Mouse (Mus musculus): ENCODE results near the gene Serpina12. TPM values are rescaled to one million over a fixed set of nuclear protein-coding genes. Genes with fewer than 3 reads are reported as not detected.

Serpina12 gene
- under 1 TPM; 0.07 to 0.12 TPM for polyA plus RNA-seq (2017; shearing (Covaris generic))

GRCm38 (mm10) chr12:104044343-104044742 lies at the start of gene Serpina12:
Gene Serpina12 (minus strand): TSS chr12:104044443.

DNA sequence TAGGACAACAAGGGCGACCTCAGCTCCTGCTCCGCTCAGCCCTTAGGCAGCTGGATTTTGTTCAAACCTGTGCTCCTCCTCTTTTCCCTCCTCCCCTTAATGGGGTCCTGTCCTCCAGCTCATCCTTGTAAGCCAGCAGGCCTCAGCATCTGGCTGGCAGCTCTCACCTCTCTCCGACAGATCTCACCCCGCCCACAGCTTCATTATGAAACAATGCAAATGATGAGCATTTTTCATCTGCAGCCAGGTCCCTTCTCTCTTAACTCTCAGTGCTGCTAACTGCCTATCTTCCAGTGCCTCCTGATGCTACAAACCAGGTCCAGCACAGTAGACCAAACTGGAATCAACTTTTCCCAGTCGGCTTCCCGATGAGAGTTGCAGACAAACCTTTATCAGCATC lies 30.6 kb downstream of the Serpina12 start, which contains the start of gene Serpina9:
Gene Serpina9 (minus strand): TSS at position 136 of the 400 bp plus-strand sequence.

DNA sequence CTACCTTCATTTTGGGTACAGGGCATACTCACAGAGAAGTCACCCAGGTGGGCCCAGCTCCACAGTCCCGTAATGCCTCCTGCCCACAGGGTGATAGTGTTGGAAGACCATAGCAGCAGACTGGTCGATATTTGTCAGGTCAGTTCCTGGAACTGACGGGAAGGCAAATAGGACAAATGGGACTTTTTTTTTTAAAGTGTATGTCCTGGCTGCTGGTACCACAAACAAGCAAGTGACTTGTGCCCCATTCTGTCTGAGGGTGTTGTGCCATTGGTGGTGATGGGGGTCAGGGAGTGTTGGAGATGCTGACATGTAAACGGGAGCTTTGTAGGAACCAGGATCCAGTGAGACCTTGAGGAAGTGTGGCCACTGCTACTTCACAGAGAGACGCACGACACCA lies 54.4 kb downstream of the Serpina12 start, which contains the start of gene Serpina11:
Gene Serpina11 (minus strand): TSS at position 101 of the 400 bp plus-strand sequence.

Other genes starting within 250 kb of the Serpina12 start
- under 1 TPM in 1 of 2 experiments, not detected in 1; 0.38 TPM for gene Serpina1b, start 214.1 kb downstream of the Serpina12 start, polyA plus RNA-seq (2017; shearing (Covaris generic))
- not detected for gene Serpina1a, start 180.9 kb downstream of the Serpina12 start, polyA plus RNA-seq (2017; shearing (Covaris generic))
- gene Serpina1c, start 139.6 kb downstream of the Serpina12 start, polyA plus RNA-seq (2017; shearing (Covaris generic)) = not detected
- not detected for gene Serpina1e, start 85.5 kb downstream of the Serpina12 start, polyA plus RNA-seq (2017; shearing (Covaris generic))
- not detected for gene Serpina11, start 54.5 kb downstream of the Serpina12 start, polyA plus RNA-seq (2017; shearing (Covaris generic))
- 10 to 100 TPM in 1 of 2 experiments, 1 to 10 TPM in 1; 2.1 to 10.2 TPM for gene Serpina9, start 30.7 kb downstream of the Serpina12 start, polyA plus RNA-seq (2017; shearing (Covaris generic))
- gene Serpina5, start 56.7 kb upstream of the Serpina12 start, polyA plus RNA-seq (2017; shearing (Covaris generic)) = under 1 TPM; 0.07 to 0.21 TPM
- gene Serpina3a, start 68.3 kb upstream of the Serpina12 start, polyA plus RNA-seq (2017; shearing (Covaris generic)) = not detected
- 1 to 10 TPM in 1 of 2 experiments, under 1 TPM in 1; 0.14 to 1.7 TPM for gene Serpina3b, start 83.6 kb upstream of the Serpina12 start, polyA plus RNA-seq (2017; shearing (Covaris generic))
- gene Serpina3c, start 109.4 kb upstream of the Serpina12 start, polyA plus RNA-seq (2017; shearing (Covaris generic)) = not detected
- 10 to 100 TPM; 10.3 to 12.1 TPM for gene Serpina3f, start 170.1 kb upstream of the Serpina12 start, polyA plus RNA-seq (2017; shearing (Covaris generic))
- 100 to 1,000 TPM in 1 of 2 experiments, 10 to 100 TPM in 1; 77.8 to 368 TPM for gene Serpina3g, start 191.8 kb upstream of the Serpina12 start, polyA plus RNA-seq (2017; shearing (Covaris generic))
- gene Serpina3i, start 218.7 kb upstream of the Serpina12 start, polyA plus RNA-seq (2017; shearing (Covaris generic)) = not detected